Mouse (Mus musculus) heart, adult 2 months (tissue): ENCODE measurements around the gene Nfkb1. TPM values are rescaled to one million over a fixed set of nuclear protein-coding genes. Genes with fewer than 3 reads are reported as not detected.

Source experiments
- DNase-seq, 2 experiments: peaks; one replicate each; pipeline ENCODE4 v3.0.0; 2021
- H3K27ac ChIP-seq: fragments of 200-600 bp; 2 replicates; pipeline ENCODE4 v1.8.1; 2022
- H3K27me3 ChIP-seq: fragments of 200-500 bp; 2 replicates; pipeline ENCODE4 v1.6.1; 2012; ENCODE audit warnings: mild to moderate bottlenecking, low read length, inconsistent platforms, mixed read lengths; ENCODE audit not compliant: control insufficient read depth, insufficient read depth
- H3K36me3 ChIP-seq: fragments of 200-500 bp; 2 replicates; pipeline ENCODE4 v1.6.1; 2012; ENCODE audit warnings: low read length, inconsistent platforms; ENCODE audit not compliant: control insufficient read depth, insufficient read depth
- H3K4me1 ChIP-seq: fragments of 200-500 bp; 2 replicates; pipeline ENCODE4 v1.6.1; 2011; ENCODE audit warnings: low read length; ENCODE audit not compliant: control insufficient read depth, insufficient read depth
- H3K4me3 ChIP-seq: fragments of 200-600 bp; 2 replicates; pipeline ENCODE4 v1.8.1; 2022
- H3K79me2 ChIP-seq: fragments of 200-500 bp; replicated peaks from 2 replicates; pipeline ENCODE4 v1.6.1; 2012; ENCODE audit warnings: mild to moderate bottlenecking, inconsistent platforms, low read length, moderate library complexity, mixed read lengths; ENCODE audit not compliant: control insufficient read depth, insufficient read depth
- H3K9ac ChIP-seq: fragments of 200-500 bp; 2 replicates; pipeline ENCODE4 v1.6.1; 2012; ENCODE audit warnings: low read depth, mild to moderate bottlenecking, control low read depth, inconsistent platforms, low read length, mixed read lengths
- CTCF ChIP-seq: fragments of 200-600 bp; IDR thresholded peaks from 2 replicates; pipeline ENCODE4 v1.8.1; 2022; ENCODE audit warnings: antibody characterized with exemption, mild to moderate bottlenecking, moderate library complexity
- EP300 ChIP-seq: fragments of 200-500 bp; IDR thresholded peaks from 2 replicates; pipeline ENCODE4 v1.6.1; 2011; ENCODE audit warnings: low read depth, low read length, control low read depth; ENCODE audit not compliant: insufficient read depth
- POLR2A ChIP-seq: fragments of 200-500 bp; IDR thresholded peaks from 2 replicates; pipeline ENCODE4 v1.6.1; 2011; ENCODE audit warnings: mild to moderate bottlenecking, low read depth, low read length, control low read depth; ENCODE audit not compliant: insufficient read depth
- WGBS: fragments of 180-500 bp; shearing (Covaris S2); methylation state at CpG from one replicate; pipeline ENCODE4 v1.1.7; 2018; 5-methylcytosine and 5-hydroxymethylcytosine counted together
- intact Hi-C: fragments of 180-260 bp; cut with DNase I; formaldehyde crosslinking; loops from one replicate; pipeline ENCODE4 v1.15.1; 2025
- polyA plus RNA-seq: library from polyadenylated mRNA; depleted of rRNA; stranded (reverse); fragments of >200 nt; gene quantifications from 2 replicates; pipeline ENCODE4 v1.2.3, GENCODE M21; 2012
- total RNA-seq, 2 experiments: library from RNA; stranded (reverse); gene quantifications; 2 replicates each; pipeline ENCODE4 v1.2.3; 2021

The Nfkb1 gene
- total and polyA plus RNA-seq, 3 experiments, result 33.5 to 44.4 (median 33.6) TPM

- Histone ChIP-seq H3K27ac (no peak overlapping the region), H3K36me3 (no peaks in the 10 kb centered on the region), H3K79me2 (no peaks in the 10 kb centered on the region), H3K9ac (no peak overlapping the region), H3K4me3 (no peak overlapping the region), H3K27me3 (no peaks in the 10 kb centered on the region), H3K4me1 (no peaks in the 10 kb centered on the region)
- intact Hi-C loops, result no loop called here
- WGBS, result 92% methylated on average over 2 of the region's 2 CpGs
- DNase-seq, result no peak
- TF ChIP-seq POLR2A, result no peak
- TF ChIP-seq CTCF, result no peak
- TF ChIP-seq EP300, result no peak
Observed at GRCm38 (mm10) chr3:135722104-135722503, 30.8 kb upstream of the Nfkb1 start.

- TF ChIP-seq POLR2A (no peak), CTCF (no peak), EP300 (no peak)
- Histone ChIP-seq H3K27ac (no peak overlapping the region), H3K4me3 (no peak overlapping the region), H3K79me2 (no peaks in the 10 kb centered on the region), H3K4me1 (no peaks in the 10 kb centered on the region), H3K36me3 (no peaks in the 10 kb centered on the region), H3K9ac (no peak overlapping the region), H3K27me3 (no peaks in the 10 kb centered on the region)
- WGBS, result 83% methylated on average over 3 of the region's 3 CpGs
- DNase-seq, result no peak
- intact Hi-C loops, result no loop called here
Observed at GRCm38 (mm10) chr3:135719969-135720368, 28.6 kb upstream of the Nfkb1 start.

- Histone ChIP-seq H3K27ac (no peak overlapping the region), H3K27me3 (no peaks in the 10 kb centered on the region), H3K79me2 (no peaks in the 10 kb centered on the region), H3K4me1 (no peaks in the 10 kb centered on the region), H3K9ac (no peak overlapping the region), H3K36me3 (no peaks in the 10 kb centered on the region), H3K4me3 (no peak overlapping the region)
- intact Hi-C loops, result no loop called here
- DNase-seq, result no peak
- TF ChIP-seq CTCF (no peak), POLR2A (no peak), EP300 (no peak)
- WGBS, result 62% methylated on average over 6 of the region's 6 CpGs
Observed at GRCm38 (mm10) chr3:135719179-135719532, 27.8 kb upstream of the Nfkb1 start.

- Histone ChIP-seq H3K4me1 (no peaks in the 10 kb centered on the region), H3K27me3 (no peaks in the 10 kb centered on the region), H3K79me2 (no peaks in the 10 kb centered on the region), H3K36me3 (no peaks in the 10 kb centered on the region), H3K27ac (no peak overlapping the region), H3K9ac (no peak overlapping the region), H3K4me3 (no peak overlapping the region)
- 55% methylated on average over 6 of the region's 6 CpGs for WGBS
- TF ChIP-seq CTCF (no peak), EP300 (no peak), POLR2A (no peak)
- no peak for DNase-seq
- intact Hi-C loops, result no loop called here
Observed at GRCm38 (mm10) chr3:135718323-135719178, 27.2 kb upstream of the Nfkb1 start.

- intact Hi-C loops, result loop anchor here (5.0 kb wide), 4 partner anchors 81 to 421 kb away; no protein-coding TSS in a partner anchor
- no peaks in the 10 kb centered on the region for H3K36me3 ChIP-seq
- no peak for TF ChIP-seq EP300
- peak; percentile 70 for TF ChIP-seq CTCF
- H3K79me2 ChIP-seq, result no peaks in the 10 kb centered on the region
- no peak for DNase-seq
- H3K4me1 ChIP-seq, result no peaks in the 10 kb centered on the region
- H3K27me3 ChIP-seq, result no peaks in the 10 kb centered on the region
- no peak overlapping the region for H3K9ac ChIP-seq
- 13% methylated on average over 4 of the region's 4 CpGs for WGBS
- H3K27ac ChIP-seq, result no peak overlapping the region
- no peak overlapping the region for H3K4me3 ChIP-seq
Observed at GRCm38 (mm10) chr3:135713016-135713950, 21.9 kb upstream of the Nfkb1 start.
